Mouse (Mus musculus) liver, adult 2 months (tissue): Measurements from ENCODE around the gene Dnaic2. TPM values are rescaled to one million over a fixed set of nuclear protein-coding genes. Genes with fewer than 3 reads are reported as not detected.

ENCODE experiments used
- DNase-seq: peaks from one replicate; pipeline ENCODE4 v3.0.0-alpha.2; 2011; ENCODE audit warnings: low read depth, low spot score; ENCODE audit errors: extremely low read depth
- H3K27ac ChIP-seq: fragments of 200-500 bp; replicated peaks from 2 replicates; pipeline ENCODE4 v1.5.1; 2012; ENCODE audit warnings: low read depth, mild to moderate bottlenecking, control low read depth, inconsistent platforms, low read length; ENCODE audit not compliant: insufficient read depth
- H3K27me3 ChIP-seq: fragments of 200-500 bp; 2 replicates; pipeline ENCODE4 v1.6.1; 2012; ENCODE audit warnings: mild to moderate bottlenecking, moderate library complexity, low read length, inconsistent platforms; ENCODE audit not compliant: control insufficient read depth, insufficient read depth
- H3K36me3 ChIP-seq: fragments of 200-500 bp; 2 replicates; pipeline ENCODE4 v1.6.1; 2012; ENCODE audit warnings: low read length, inconsistent platforms; ENCODE audit not compliant: control insufficient read depth, insufficient read depth
- H3K4me1 ChIP-seq: fragments of 200-500 bp; 2 replicates; pipeline ENCODE4 v1.6.1; 2011; ENCODE audit warnings: low read length; ENCODE audit not compliant: control insufficient read depth, insufficient read depth
- H3K4me3 ChIP-seq: fragments of 200-500 bp; 2 replicates; pipeline ENCODE4 v1.5.1; 2011; ENCODE audit warnings: low read depth, mild to moderate bottlenecking, control low read depth, low read length, moderate library complexity; ENCODE audit not compliant: insufficient read depth
- H3K79me2 ChIP-seq: fragments of 200-500 bp; 2 replicates; pipeline ENCODE4 v1.6.1; 2012; ENCODE audit warnings: inconsistent platforms, mild to moderate bottlenecking, low read length, moderate library complexity; ENCODE audit not compliant: control insufficient read depth, insufficient read depth
- H3K9ac ChIP-seq: fragments of 200-500 bp; 2 replicates; pipeline ENCODE4 v1.6.1; 2012; ENCODE audit warnings: low read depth, mild to moderate bottlenecking, control low read depth, inconsistent platforms, low read length
- CTCF ChIP-seq: fragments of 200-500 bp; IDR thresholded peaks from 2 replicates; pipeline ENCODE4 v1.5.1; 2011; ENCODE audit warnings: low read depth, low read length, control low read depth
- POLR2A ChIP-seq: fragments of 200-500 bp; IDR thresholded peaks from 2 replicates; pipeline ENCODE4 v1.6.1; 2011; ENCODE audit warnings: low read length, control low read depth; ENCODE audit not compliant: insufficient read depth; ENCODE audit errors: extremely low read depth
- WGBS: fragments of 180-500 bp; shearing (Covaris S2); methylation state at CpG from one replicate; pipeline ENCODE4 v1.1.7; 2018; 5-methylcytosine and 5-hydroxymethylcytosine counted together
- polyA plus RNA-seq: library from polyadenylated mRNA; depleted of rRNA; stranded (reverse); fragments of >200 nt; gene quantifications from 2 replicates; pipeline ENCODE4 v1.2.3, GENCODE M21; 2012; rRNA removed
- total RNA-seq: library from RNA; depleted of rRNA; stranded (reverse); fragments of >200 nt; gene quantifications from 2 replicates; pipeline ENCODE4 v1.2.3, GENCODE M21; 2014; rRNA removed

Dnaic2 gene
- total RNA-seq = not detected in 2 replicates
- polyA plus RNA-seq = 0.13 TPM in 1 of 2 replicates, not detected in the other

DNA sequence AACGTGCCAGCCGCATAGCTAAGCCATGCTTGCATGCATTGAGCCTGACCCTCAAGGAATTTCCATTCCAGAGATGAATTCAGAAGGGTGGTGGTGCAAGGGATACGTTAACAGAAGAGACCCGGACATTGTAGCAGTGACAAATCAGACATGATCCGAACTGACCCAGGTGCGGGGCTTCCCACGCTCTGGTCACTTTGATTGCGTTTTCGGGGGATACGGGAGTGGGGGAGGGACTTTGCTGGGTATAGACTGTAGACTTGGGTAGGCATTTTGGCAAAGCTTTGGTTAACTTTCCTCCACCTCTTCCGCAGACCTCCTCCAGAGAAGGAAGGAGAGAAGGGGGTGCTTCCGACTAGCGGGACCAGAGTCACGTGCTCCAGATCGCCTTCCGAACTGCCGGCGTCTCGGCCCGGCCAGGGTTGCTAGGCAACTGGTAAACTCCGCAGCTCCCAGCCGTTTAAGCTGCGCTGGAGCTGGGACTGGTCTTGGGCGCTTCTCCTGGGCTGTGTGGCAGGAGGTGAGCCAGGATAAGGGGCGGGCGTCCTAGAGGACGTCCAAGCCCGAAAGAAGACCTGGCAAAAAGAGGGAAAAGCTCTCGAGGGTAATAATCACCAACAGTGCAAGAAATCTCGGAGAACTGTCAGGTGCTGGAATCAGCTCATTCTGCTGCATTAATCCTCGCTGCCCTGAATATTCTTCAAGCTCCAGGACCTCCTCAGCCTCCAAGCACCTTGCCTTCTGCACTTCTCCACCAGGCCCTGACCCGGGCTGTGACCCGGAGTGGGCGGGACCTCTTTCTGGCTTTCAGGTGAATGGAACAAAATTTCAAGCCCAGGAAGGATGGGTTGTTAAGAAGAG is at the start of gene Dnaic2:
TSS of gene Dnaic2 (plus strand) at position 444 of the 861 bp plus-strand sequence.
- no peak for TF ChIP-seq POLR2A
- no peak for TF ChIP-seq CTCF
- H3K9ac ChIP-seq = no peak within 1 kb of the TSS

DNA sequence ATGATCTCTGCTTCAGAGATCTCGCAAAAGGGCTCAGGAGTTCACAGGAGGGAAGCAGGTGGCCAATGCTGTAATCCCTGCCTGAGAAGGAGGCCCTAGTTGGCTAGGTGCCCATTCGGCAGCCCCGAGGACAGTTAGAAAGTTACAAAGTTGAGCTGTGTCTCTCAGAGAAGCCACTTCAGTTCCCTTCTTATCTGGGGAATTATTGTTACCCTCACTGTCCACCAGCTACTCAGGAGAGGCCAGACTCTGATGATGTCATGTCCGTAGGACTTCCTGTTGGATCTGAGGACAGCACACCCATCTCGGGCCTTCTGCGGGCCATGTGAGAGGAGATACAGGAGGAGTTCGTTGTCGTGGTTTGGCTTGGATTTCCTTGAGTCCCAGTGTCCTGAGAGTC is 47.6 kb upstream of the Dnaic2 start:
- 30% methylated on average over 8 of the region's 8 CpGs for WGBS
- no peak overlapping the region for H3K4me3 ChIP-seq
- H3K9ac ChIP-seq = 0 out of 2 replicates have a peak overlapping the region, but pooled peaks have one; percentile 7
- H3K27me3 ChIP-seq = no peaks in the 10 kb centered on the region
- peak overlapping the region; percentile 56 for H3K27ac ChIP-seq
- peaks cover 33% of the 10 kb centered on the region; the same call in 1 of the 2 replicates for H3K79me2 ChIP-seq
- no peaks in the 10 kb centered on the region for H3K36me3 ChIP-seq
- TF ChIP-seq POLR2A (no peak), CTCF (no peak)
- DNase-seq = peak; percentile 44
- H3K4me1 ChIP-seq = peaks cover 59% of the 10 kb centered on the region

More for the DNA sequence above, at the start of gene Dnaic2:
- DNase-seq = peak; percentile 21
- H3K27me3 ChIP-seq = no peaks in the 10 kb centered on the region
- no peaks in the 10 kb centered on the region for H3K36me3 ChIP-seq
- H3K4me3 ChIP-seq = no peak within 1 kb of the TSS
- H3K79me2 ChIP-seq = no peaks in the 10 kb centered on the region
- H3K4me1 ChIP-seq = peaks cover 2% of the 10 kb centered on the region; the same call in 1 of the 2 replicates
- WGBS = 12% methylated on average over 34 of the region's 34 CpGs
- H3K27ac ChIP-seq = no peak within 1 kb of the TSS

DNA sequence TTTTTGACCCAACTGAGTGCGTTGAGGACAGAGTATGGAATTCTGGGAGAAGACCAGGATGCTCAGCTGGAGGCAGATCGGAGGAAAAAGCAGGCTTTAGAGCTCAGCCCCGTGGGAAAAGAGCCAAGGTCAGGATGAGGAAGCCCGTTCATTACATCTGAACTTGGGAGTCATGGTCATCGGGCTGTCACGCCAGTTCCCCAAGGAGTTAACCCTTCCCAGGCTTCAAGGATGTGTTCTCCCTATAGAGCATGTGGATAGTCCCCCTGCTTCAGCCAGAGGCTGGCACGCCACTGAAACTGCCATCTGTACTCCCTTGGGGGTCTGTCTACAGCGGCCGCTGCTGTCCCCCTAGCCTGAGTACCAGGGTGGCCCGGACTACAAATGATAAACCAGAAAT is 46.9 kb upstream of the Dnaic2 start:
- WGBS = 39% methylated on average over 10 of the region's 10 CpGs
- Histone ChIP-seq H3K36me3 (no peaks in the 10 kb centered on the region), H3K4me1 (peaks cover 61% of the 10 kb centered on the region), H3K27ac (no peak overlapping the region), H3K79me2 (peaks cover 34% of the 10 kb centered on the region; the same call in 1 of the 2 replicates), H3K27me3 (no peaks in the 10 kb centered on the region), H3K4me3 (no peak overlapping the region), H3K9ac (no peak overlapping the region)
- peak; percentile 53 for DNase-seq
- TF ChIP-seq CTCF (no peak), POLR2A (no peak)

DNA sequence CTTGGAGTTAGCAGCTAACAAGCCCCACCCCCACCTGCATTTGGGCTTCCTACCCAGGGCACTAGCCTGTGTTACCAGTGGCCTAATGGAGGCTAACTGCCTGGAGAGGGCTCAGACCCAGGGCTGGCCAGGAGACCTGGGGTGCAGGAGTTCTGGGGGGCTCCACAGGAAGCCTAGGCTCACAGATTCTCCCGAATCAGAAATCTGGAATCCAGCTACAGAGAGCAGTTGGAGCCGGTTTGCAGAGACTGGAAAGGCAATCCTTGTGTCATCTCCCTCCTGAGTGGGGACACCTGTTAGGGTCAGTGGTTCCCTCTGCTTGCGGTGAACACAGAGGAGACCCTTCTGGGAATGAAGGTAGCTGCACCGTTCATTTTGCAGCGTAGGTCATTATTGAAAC is 46.2 kb upstream of the Dnaic2 start:
- H3K9ac ChIP-seq = peak overlapping the region; percentile 36; the same call in 1 of the 2 replicates
- H3K27me3 ChIP-seq = no peaks in the 10 kb centered on the region
- no peak overlapping the region for H3K4me3 ChIP-seq
- 37% methylated on average over 5 of the region's 5 CpGs for WGBS
- TF ChIP-seq CTCF (no peak), POLR2A (no peak)
- DNase-seq = no peak
- H3K27ac ChIP-seq = peak overlapping the region; percentile 45
- H3K79me2 ChIP-seq = peaks cover 42% of the 10 kb centered on the region
- H3K4me1 ChIP-seq = peaks cover 67% of the 10 kb centered on the region
- no peaks in the 10 kb centered on the region for H3K36me3 ChIP-seq

DNA sequence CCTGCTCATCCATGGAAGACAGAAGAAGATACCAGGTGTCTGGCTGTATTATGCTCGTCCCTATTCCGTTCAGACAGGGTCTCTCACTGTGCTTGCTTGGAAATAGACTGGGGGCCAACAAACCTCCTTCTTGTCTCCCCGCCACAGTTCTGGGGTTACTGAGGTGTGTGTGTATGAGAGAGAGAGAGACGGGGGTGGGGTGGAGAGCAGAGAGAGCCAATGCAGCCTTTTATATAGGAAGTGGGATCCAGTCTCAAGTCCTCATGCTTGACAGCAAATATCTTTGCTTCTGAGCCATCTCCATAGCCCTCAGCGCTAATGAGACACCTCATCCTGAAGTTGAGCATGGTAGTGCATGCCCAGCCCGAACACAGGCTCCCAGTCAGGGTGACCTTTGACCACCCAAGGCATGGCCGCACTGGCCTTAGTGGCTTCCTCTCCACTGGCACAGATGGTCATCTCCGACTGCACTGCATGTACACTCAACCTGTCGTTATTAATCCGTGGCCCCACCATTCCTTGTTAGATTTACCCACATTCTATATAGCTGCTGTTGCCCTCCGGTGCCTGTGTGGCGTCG is 44.8 kb upstream of the Dnaic2 start:
- H3K79me2 ChIP-seq = peaks cover 41% of the 10 kb centered on the region
- peak overlapping the region; percentile 60 for H3K27ac ChIP-seq
- WGBS = 62% methylated on average over 13 of the region's 13 CpGs
- H3K4me3 ChIP-seq = no peak overlapping the region
- H3K36me3 ChIP-seq = no peaks in the 10 kb centered on the region
- TF ChIP-seq POLR2A (no peak), CTCF (no peak)
- peaks cover 65% of the 10 kb centered on the region for H3K4me1 ChIP-seq
- peak; percentile 72 for DNase-seq
- H3K9ac ChIP-seq = no peak overlapping the region
- H3K27me3 ChIP-seq = no peaks in the 10 kb centered on the region
